Mouse (Mus musculus): Measurements from ENCODE around the gene Aph1a. TPM values are rescaled to one million over a fixed set of nuclear protein-coding genes. Genes with fewer than 3 reads are reported as not detected.
"Not testable (repeated sequence)": the region's sequence is repeated elsewhere in the genome, so short reads cannot be mapped to it uniquely, and the experiment has no call there.

Aph1a gene
- polyA plus RNA-seq, 1 experiment from 2014 or later: 35.8 TPM

- Histone ChIP-seq H3K4me2 (no peak overlapping the region), H3K4me1 (replicated peaks) (peaks cover 26% of the 10 kb centered on the region), H3K4me3 (no peak overlapping the region), H3K9me3 (replicated peaks) (no peaks in the 10 kb centered on the region), H3K27me3 (no peaks in the 10 kb centered on the region), H3K36me3 (peaks cover 17% of the 10 kb centered on the region), H3K9ac (no peak overlapping the region), H3K27ac (no peak overlapping the region)
- 79% methylated on average over 4 of the region's 4 CpGs for WGBS
- no peak for ATAC-seq (replicated peaks; ENCODE audit: insufficient number of reproducible peaks, insufficient read depth, low FRiP score, low read depth)
Observed at GRCm38 (mm10) chr3:95887596-95887995, 6.2 kb upstream of the Aph1a start.

- H3K27ac ChIP-seq: no peak overlapping the region
- no peaks in the 10 kb centered on the region for H3K9me3 ChIP-seq (replicated peaks)
- H3K27me3 ChIP-seq: no peaks in the 10 kb centered on the region
- no peak overlapping the region for H3K9ac ChIP-seq
- no peak overlapping the region for H3K4me2 ChIP-seq
- H3K36me3 ChIP-seq: peaks cover 10% of the 10 kb centered on the region
- 71% methylated on average over 3 of the region's 3 CpGs for WGBS
- no peak overlapping the region for H3K4me3 ChIP-seq
- H3K4me1 ChIP-seq (replicated peaks): peaks cover 29% of the 10 kb centered on the region
- no peak for ATAC-seq (replicated peaks; ENCODE audit: insufficient number of reproducible peaks, insufficient read depth, low FRiP score, low read depth)
Observed at GRCm38 (mm10) chr3:95889664-95890063, 4.1 kb upstream of the Aph1a start.

GRCm38 (mm10) chr3:95891211-95892065 is 2.3 kb upstream of the Aph1a start, which contains the start of gene BC028528:
TSS of gene BC028528 (minus strand) at chr3:95892005.
- Histone ChIP-seq H3K27me3 (no peaks in the 10 kb centered on the region), H3K27ac (peak within 1 kb of the TSS; percentile 81), H3K4me2 (peak within 1 kb of the TSS; percentile 67), H3K4me3 (peak within 1 kb of the TSS; percentile 40), H3K36me3 (peaks cover 5% of the 10 kb centered on the region; the same call in 1 of the 2 replicates), H3K9ac (peak within 1 kb of the TSS; percentile 5), H3K9me3 (replicated peaks) (no peaks in the 10 kb centered on the region), H3K4me1 (replicated peaks) (peaks cover 38% of the 10 kb centered on the region)
- WGBS: 21% methylated on average over 12 of the region's 12 CpGs
- peak; percentile 25; the same call in 1 of the 2 replicates for ATAC-seq (replicated peaks; ENCODE audit: insufficient number of reproducible peaks, insufficient read depth, low FRiP score, low read depth)

GRCm38 (mm10) chr3:95892066-95893052 is 1.4 kb upstream of the Aph1a start:
- peak overlapping the region; percentile 67 for H3K4me2 ChIP-seq
- no peaks in the 10 kb centered on the region for H3K9me3 ChIP-seq (replicated peaks)
- H3K9ac ChIP-seq: peak overlapping the region; percentile 5
- H3K4me1 ChIP-seq (replicated peaks): peaks cover 38% of the 10 kb centered on the region
- peaks cover 6% of the 10 kb centered on the region for H3K36me3 ChIP-seq
- no peak; the same call in 1 of the 2 replicates for ATAC-seq (replicated peaks; ENCODE audit: insufficient number of reproducible peaks, insufficient read depth, low FRiP score, low read depth)
- peak overlapping the region; percentile 40 for H3K4me3 ChIP-seq
- no peaks in the 10 kb centered on the region for H3K27me3 ChIP-seq
- H3K27ac ChIP-seq: peak overlapping the region; percentile 81
- 29% methylated on average over 11 of the region's 11 CpGs for WGBS

- H3K4me1 ChIP-seq (replicated peaks): peaks cover 38% of the 10 kb centered on the region
- peak overlapping the region; percentile 67 for H3K4me2 ChIP-seq
- 0 out of 2 replicates have a peak overlapping the region, but pooled peaks have one; percentile 20 for H3K9ac ChIP-seq
- WGBS: 16% methylated on average over 7 of the region's 7 CpGs
- peaks cover 12% of the 10 kb centered on the region for H3K36me3 ChIP-seq
- no peaks in the 10 kb centered on the region for H3K27me3 ChIP-seq
- H3K4me3 ChIP-seq: peak overlapping the region; percentile 62
- H3K9me3 ChIP-seq (replicated peaks): no peaks in the 10 kb centered on the region
- no peak for ATAC-seq (replicated peaks; ENCODE audit: insufficient number of reproducible peaks, insufficient read depth, low FRiP score, low read depth)
- H3K27ac ChIP-seq: peak overlapping the region; percentile 81
Observed at GRCm38 (mm10) chr3:95893126-95893525, 643 bp upstream of the Aph1a start.

- 6% methylated on average over 16 of the region's 16 CpGs for WGBS
- H3K27ac ChIP-seq: peak overlapping the region; percentile 81
- H3K4me2 ChIP-seq: peak overlapping the region; percentile 67
- H3K36me3 ChIP-seq: peaks cover 7% of the 10 kb centered on the region; the same call in 1 of the 2 replicates
- H3K27me3 ChIP-seq: no peaks in the 10 kb centered on the region
- H3K9me3 ChIP-seq (replicated peaks): no peaks in the 10 kb centered on the region
- no peak for ATAC-seq (replicated peaks; ENCODE audit: insufficient number of reproducible peaks, insufficient read depth, low FRiP score, low read depth)
- peaks cover 38% of the 10 kb centered on the region for H3K4me1 ChIP-seq (replicated peaks)
- peak overlapping the region; percentile 70 for H3K9ac ChIP-seq
- H3K4me3 ChIP-seq: peak overlapping the region; percentile 62
Observed at GRCm38 (mm10) chr3:95894317-95895160, 770 bp downstream of the Aph1a start.

- 83% methylated on average over 7 of the region's 7 CpGs for WGBS
- H3K9ac ChIP-seq: not testable (repeated sequence)
- H3K4me2 ChIP-seq: peak overlapping the region; percentile 13; the same call in 1 of the 2 replicates
Observed at GRCm38 (mm10) chr3:95895501-95895900, 1.7 kb downstream of the Aph1a start.

GRCm38 (mm10) chr3:95899800-95900524 is 6.2 kb downstream of the Aph1a start:
- Histone ChIP-seq H3K27ac (no peak overlapping the region), H3K36me3 (peaks cover 7% of the 10 kb centered on the region; the same call in 1 of the 2 replicates), H3K4me1 (replicated peaks) (peaks cover 28% of the 10 kb centered on the region), H3K4me3 (no peak overlapping the region), H3K9me3 (replicated peaks) (no peaks in the 10 kb centered on the region), H3K4me2 (no peak overlapping the region), H3K9ac (no peak overlapping the region), H3K27me3 (no peaks in the 10 kb centered on the region)
- WGBS: 74% methylated on average over 13 of the region's 13 CpGs
- no peak for ATAC-seq (replicated peaks; ENCODE audit: insufficient number of reproducible peaks, insufficient read depth, low FRiP score, low read depth)

More at GRCm38 (mm10) chr3:95895501-95895900, 1.7 kb downstream of the Aph1a start:
- not testable (repeated sequence) for H3K27me3 ChIP-seq; H3K27ac ChIP-seq; ATAC-seq (replicated peaks; ENCODE audit: insufficient number of reproducible peaks, insufficient read depth, low FRiP score, low read depth); H3K36me3 ChIP-seq; H3K9me3 ChIP-seq (replicated peaks)
- Histone ChIP-seq H3K4me3 (0 out of 2 replicates have a peak overlapping the region, but pooled peaks have one; percentile 62), H3K4me1 (replicated peaks) (peaks cover 35% of the 10 kb centered on the region)

GRCm38 (mm10) chr3:95901616-95902372 is 8.0 kb downstream of the Aph1a start:
- Histone ChIP-seq H3K27me3 (no peaks in the 10 kb centered on the region), H3K4me3 (peak overlapping the region; percentile 47; the same call in 1 of the 2 replicates), H3K9ac (peak overlapping the region; percentile 33; the same call in 1 of the 2 replicates), H3K36me3 (peaks cover 7% of the 10 kb centered on the region; the same call in 1 of the 2 replicates), H3K4me1 (replicated peaks) (peaks cover 38% of the 10 kb centered on the region), H3K4me2 (peak overlapping the region; percentile 77), H3K9me3 (replicated peaks) (no peaks in the 10 kb centered on the region), H3K27ac (peak overlapping the region; percentile 87)
- no peak for ATAC-seq (replicated peaks; ENCODE audit: insufficient number of reproducible peaks, insufficient read depth, low FRiP score, low read depth)
- 58% methylated on average over 9 of the region's 9 CpGs for WGBS
